Mouse (Mus musculus) heart, postnatal 0 days (tissue): Measurements from ENCODE around the gene Dbndd1. TPM values are rescaled to one million over a fixed set of nuclear protein-coding genes. Genes with fewer than 3 reads are reported as not detected.
A peak's percentile ranks its signal among the peaks of the same experiment; 100 is the strongest.
"Not testable (repeated sequence)": the region's sequence is repeated elsewhere in the genome, so short reads cannot be mapped to it uniquely, and the experiment has no call there.

Source experiments
- ATAC-seq: fragments of 200-750 bp; cut with Nextera tagmentation; 2 replicates; pipeline ENCODE4 v1.8.0; 2017; ENCODE audit warnings: low read depth, moderate number of reproducible peaks, moderate library complexity; ENCODE audit not compliant: insufficient read depth
- DNase-seq: peaks from one replicate; pipeline ENCODE4 v3.0.0-alpha.2; 2016; ENCODE audit warnings: low spot score
- H3K27ac ChIP-seq: fragments of 300-500 bp; sonication (generic); 2 replicates; pipeline ENCODE4 v1.5.1; 2014; ENCODE audit warnings: low read depth, mild to moderate bottlenecking
- H3K27me3 ChIP-seq: fragments of 300-500 bp; sonication (generic); 2 replicates; pipeline ENCODE4 v1.6.1; 2014; ENCODE audit warnings: low read length, mixed read lengths; ENCODE audit not compliant: control insufficient read depth, insufficient read depth
- H3K36me3 ChIP-seq: fragments of 300-500 bp; sonication (generic); replicated peaks from 2 replicates; pipeline ENCODE4 v1.6.1; 2014; ENCODE audit warnings: low read length, mixed read lengths; ENCODE audit not compliant: control insufficient read depth, insufficient read depth
- H3K4me1 ChIP-seq: fragments of 300-500 bp; sonication (generic); 2 replicates; pipeline ENCODE4 v1.6.1; 2014; ENCODE audit warnings: antibody characterized with exemption; ENCODE audit not compliant: control insufficient read depth, insufficient read depth
- H3K4me2 ChIP-seq: fragments of 300-500 bp; sonication (generic); 2 replicates; pipeline ENCODE4 v1.6.1; 2014; ENCODE audit warnings: low read depth, mild to moderate bottlenecking, low read length, moderate library complexity
- H3K4me3 ChIP-seq: fragments of 300-500 bp; sonication (generic); 2 replicates; pipeline ENCODE4 v1.5.1; 2014; ENCODE audit warnings: low read depth, low read length
- H3K9ac ChIP-seq: fragments of 300-500 bp; sonication (generic); replicated peaks from 2 replicates; pipeline ENCODE4 v1.6.1; 2014; ENCODE audit warnings: low read depth, low read length, mixed read lengths
- H3K9me3 ChIP-seq: fragments of 300-500 bp; sonication (generic); replicated peaks from 2 replicates; pipeline ENCODE4 v1.6.1; 2016; ENCODE audit warnings: low read length; ENCODE audit not compliant: control insufficient read depth
- CTCF ChIP-seq: IDR thresholded peaks from 2 replicates; pipeline ENCODE4 v1.5.1; 2016; ENCODE audit warnings: antibody characterized with exemption, control low read depth, low read depth
- EP300 ChIP-seq: IDR thresholded peaks from 2 replicates; pipeline ENCODE4 v1.6.1; 2016; ENCODE audit warnings: antibody characterized with exemption, low read depth
- WGBS: fragments of 180-500 bp; shearing (Covaris S2); extraction: QIAGEN DNeasy Blood & Tissue Kit; methylation state at CpG from one replicate; pipeline ENCODE4 v1.1.7; 2014; 5-methylcytosine and 5-hydroxymethylcytosine counted together
- polyA plus RNA-seq: library from polyadenylated mRNA; unstranded; fragments of >200 nt; fragmentation: Nextera tagmentation; extraction: Ambion mirVana; gene quantifications from 2 replicates; pipeline ENCODE4 v1.2.1, GENCODE M21; 2015
- total RNA-seq: library from RNA; depleted of rRNA; stranded (reverse); fragments of >200 nt; gene quantifications from 2 replicates; pipeline ENCODE4 v1.2.3, GENCODE M21; 2014; ENCODE audit warnings: low replicate concordance

Gene Dbndd1
- total and polyA plus RNA-seq, 2 experiments from 2014 or later: 0.18 TPM; not detected in 1

DNA sequence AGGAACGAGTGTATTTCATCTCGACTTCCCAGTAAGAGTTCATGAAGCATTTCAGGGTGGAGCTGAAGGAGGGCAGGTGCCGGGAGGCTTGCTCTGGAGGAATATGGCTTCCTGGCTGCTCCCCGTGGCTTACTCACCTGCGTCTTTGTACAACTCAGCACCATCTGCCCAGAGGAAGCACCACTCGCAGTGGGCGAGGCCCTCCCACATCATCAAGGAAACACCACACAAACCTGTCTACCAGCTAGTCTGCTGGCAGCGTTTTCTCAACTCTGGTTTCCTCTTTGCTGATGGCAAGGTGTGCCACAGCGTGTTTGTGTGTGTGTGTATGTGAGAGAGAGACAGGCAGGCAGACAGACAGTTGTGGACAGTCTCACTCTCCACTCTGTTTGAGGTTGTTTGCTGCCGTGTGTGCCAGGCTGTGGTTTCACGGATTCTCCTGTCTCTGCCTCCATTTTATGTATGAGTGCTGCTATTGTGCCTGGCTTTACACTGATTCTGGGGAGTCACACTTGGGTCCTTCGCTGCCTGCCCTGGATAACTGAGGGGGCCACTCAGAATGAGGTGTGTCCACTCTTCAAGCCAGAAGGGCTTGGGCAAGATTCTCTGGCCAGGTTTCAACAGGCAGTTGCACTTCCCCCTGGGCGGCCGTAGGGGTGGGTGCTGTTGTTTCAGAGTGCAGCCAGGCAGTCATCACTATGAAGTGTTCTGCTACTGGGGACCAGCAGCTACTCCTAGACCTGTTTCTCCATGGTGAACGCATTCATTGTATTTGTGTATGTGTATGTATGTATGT is 23.8 kb downstream of the Dbndd1 start:
- Histone ChIP-seq H3K9me3 (no peaks in the 10 kb centered on the region), H3K4me3 (no peak overlapping the region), H3K36me3 (peaks cover 96% of the 10 kb centered on the region), H3K4me1 (no peaks in the 10 kb centered on the region), H3K4me2 (no peak overlapping the region), H3K27ac (no peak overlapping the region), H3K9ac (no peak overlapping the region), H3K27me3 (no peaks in the 10 kb centered on the region)
- no peak for ATAC-seq
- DNase-seq: no peak
- TF ChIP-seq CTCF (no peak), EP300 (no peak)
- WGBS: 87% methylated on average over 15 of the region's 15 CpGs

DNA sequence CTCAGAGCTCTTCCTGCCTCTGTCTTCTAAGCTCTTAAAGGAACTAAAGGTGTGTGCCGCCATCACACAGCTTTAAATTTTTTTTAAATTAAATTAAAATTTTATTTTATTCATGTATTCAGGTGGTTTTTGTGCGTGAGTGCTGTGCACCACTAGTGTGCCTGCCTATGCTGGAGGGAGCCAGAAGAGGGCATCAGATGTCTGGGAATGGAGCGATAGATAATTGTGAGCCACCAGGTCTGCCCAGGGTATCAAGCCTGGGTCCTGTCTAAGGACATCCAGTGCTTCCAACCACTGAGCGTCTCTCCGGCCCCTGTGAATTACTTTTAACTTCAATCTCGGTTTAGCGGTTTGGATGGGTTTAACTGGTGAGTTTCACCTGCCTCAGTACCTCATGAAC is 32.6 kb downstream of the Dbndd1 start:
- no peaks in the 10 kb centered on the region for H3K9me3 ChIP-seq
- DNase-seq (no peak), ATAC-seq (no peak)
- H3K4me3 ChIP-seq: no peak overlapping the region
- 91% methylated on average over 7 of the region's 7 CpGs for WGBS
- H3K36me3 ChIP-seq: peaks cover 61% of the 10 kb centered on the region
- H3K4me2 ChIP-seq: no peak overlapping the region
- TF ChIP-seq EP300: no peak
- TF ChIP-seq CTCF: no peak
- no peaks in the 10 kb centered on the region for H3K27me3 ChIP-seq
- H3K9ac ChIP-seq: no peak overlapping the region
- no peak overlapping the region for H3K27ac ChIP-seq
- H3K4me1 ChIP-seq: peaks cover 8% of the 10 kb centered on the region; the same call in 1 of the 2 replicates

DNA sequence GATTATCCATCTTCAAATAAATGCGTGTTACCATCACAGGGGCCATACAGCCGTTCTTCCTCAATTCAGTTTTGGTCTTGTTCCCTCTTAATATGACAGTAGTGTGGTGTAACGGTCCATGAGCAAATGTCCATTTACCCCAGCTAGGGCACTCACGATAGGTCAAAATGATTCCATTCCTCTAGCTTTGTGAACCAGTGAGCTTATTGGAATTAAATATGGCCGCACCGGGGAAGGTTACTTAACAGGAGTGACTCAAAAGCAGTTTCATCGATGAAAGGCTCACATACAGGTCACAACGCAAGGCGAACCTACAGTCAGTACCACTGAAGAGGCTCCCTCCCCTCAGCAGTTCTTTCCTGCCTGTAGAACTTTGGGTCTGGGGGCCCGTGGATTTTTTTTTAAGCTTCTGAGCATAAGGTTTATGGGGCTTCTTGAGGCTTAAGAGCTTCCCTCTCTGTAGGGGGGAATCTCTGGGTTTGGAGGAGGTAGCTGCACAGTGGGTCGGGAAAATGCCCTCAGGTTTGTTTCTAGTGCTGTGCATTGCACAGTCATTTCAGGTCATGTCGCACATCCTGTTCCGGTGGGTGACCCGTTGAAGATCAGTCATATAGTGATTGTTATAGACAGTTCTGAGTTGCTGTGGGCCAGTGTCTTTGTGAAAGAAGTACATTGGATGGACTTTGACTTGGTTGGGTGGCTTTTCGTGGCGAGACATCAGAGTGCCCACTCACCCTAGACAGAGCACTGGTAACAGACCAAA is 36.6 kb downstream of the Dbndd1 start:
- no peaks in the 10 kb centered on the region for H3K9me3 ChIP-seq
- TF ChIP-seq EP300 (no peak), CTCF (no peak)
- peak overlapping the region; percentile 79 for H3K27ac ChIP-seq
- H3K36me3 ChIP-seq: peaks cover 24% of the 10 kb centered on the region
- ATAC-seq (no peak), DNase-seq (no peak)
- H3K4me3 ChIP-seq: peak overlapping the region; percentile 81
- H3K4me2 ChIP-seq: peak overlapping the region; percentile 77
- H3K27me3 ChIP-seq: no peaks in the 10 kb centered on the region
- H3K4me1 ChIP-seq: peaks cover 12% of the 10 kb centered on the region
- peak overlapping the region; percentile 63 for H3K9ac ChIP-seq
- WGBS: 36% methylated on average over 16 of the region's 16 CpGs

DNA sequence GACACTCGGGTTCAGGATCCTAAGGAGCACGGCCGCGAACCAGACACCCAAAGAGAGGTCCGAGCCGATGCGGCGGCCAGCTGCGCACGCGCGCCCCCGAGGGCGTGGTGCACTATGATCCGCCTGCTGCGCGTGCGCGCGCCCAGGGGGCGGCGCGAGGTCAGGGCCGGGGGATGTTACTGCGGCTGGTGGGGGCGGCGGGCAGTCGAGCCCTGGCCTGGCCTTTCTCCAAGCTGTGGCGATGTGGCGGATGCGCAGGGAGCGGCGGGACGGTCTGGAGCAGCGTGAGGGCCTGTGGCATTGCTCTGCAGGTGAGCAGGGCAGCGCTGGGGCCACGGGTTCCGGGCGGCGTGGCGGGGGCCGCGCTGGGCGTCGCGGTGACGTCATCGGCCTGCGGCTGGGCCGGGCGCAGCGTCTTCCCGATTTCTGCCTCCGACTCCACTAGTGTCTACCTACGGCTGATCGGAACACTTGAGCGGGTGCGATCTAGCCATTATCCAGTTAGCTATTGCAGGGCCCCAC is 37.5 kb downstream of the Dbndd1 start, which contains the start of gene Afg3l1:
Gene Afg3l1, plus strand, starts transcription at position 167 of the 522 bp plus-strand sequence.
- H3K4me1 ChIP-seq: peaks cover 12% of the 10 kb centered on the region
- under 1% methylated on average over 56 of the region's 58 CpGs for WGBS
- peak within 1 kb of the TSS; percentile 81 for H3K4me3 ChIP-seq
- H3K9me3 ChIP-seq: no peaks in the 10 kb centered on the region
- DNase-seq (peak; percentile 85), ATAC-seq (peak; percentile 94)
- H3K27me3 ChIP-seq: no peaks in the 10 kb centered on the region
- peaks cover 22% of the 10 kb centered on the region for H3K36me3 ChIP-seq
- H3K27ac ChIP-seq: peak within 1 kb of the TSS; percentile 79
- H3K9ac ChIP-seq: peak within 1 kb of the TSS; percentile 63
- peak within 1 kb of the TSS; percentile 77 for H3K4me2 ChIP-seq
- TF ChIP-seq EP300 (no peak), CTCF (no peak)

DNA sequence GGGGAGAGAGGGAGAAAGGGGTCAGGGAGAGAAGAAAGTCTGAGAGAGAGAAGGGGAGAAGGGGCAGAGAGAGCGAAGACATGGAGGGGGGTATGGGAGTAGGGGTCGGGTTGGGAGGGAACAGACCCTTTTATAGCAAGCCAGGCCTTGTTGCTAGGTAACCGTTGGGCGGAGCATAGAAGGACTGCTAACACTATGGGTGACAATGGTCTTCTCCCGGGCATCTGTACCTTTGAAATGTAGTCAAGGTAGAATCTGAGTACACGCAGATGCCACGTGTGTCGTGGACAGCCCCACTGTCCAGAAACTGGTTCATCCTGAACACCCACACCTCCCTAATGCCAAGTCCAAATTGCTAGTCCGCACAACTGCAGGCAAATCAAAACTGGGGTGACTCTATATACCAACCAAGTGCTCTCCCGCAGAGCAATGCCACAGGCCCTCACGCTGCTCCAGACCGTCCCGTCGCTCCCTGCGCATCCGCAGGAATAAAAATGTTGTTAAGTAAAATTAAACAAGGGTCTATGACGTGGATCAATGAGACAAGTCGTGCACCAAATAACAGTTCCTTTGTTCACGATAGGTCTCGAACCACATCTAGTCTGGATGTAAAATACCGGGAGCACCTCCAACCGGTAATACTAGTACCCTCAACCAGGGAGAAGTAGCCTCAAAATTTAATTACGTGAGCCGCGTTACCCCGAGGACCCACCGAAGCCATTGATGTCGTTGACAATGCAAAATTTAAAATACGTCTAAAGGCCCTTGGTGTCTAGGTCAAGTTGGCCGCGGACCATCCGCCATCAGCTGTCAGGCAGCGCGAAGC is 38.1 kb downstream of the Dbndd1 start:
- peak overlapping the region; percentile 79; the same call in 1 of the 2 replicates for H3K27ac ChIP-seq
- H3K4me1 ChIP-seq: peaks cover 12% of the 10 kb centered on the region
- H3K27me3 ChIP-seq: no peaks in the 10 kb centered on the region
- DNase-seq: no peak
- peak overlapping the region; percentile 81 for H3K4me3 ChIP-seq
- H3K9me3 ChIP-seq: no peaks in the 10 kb centered on the region
- peaks cover 18% of the 10 kb centered on the region for H3K36me3 ChIP-seq
- H3K9ac ChIP-seq: peak overlapping the region; percentile 63
- 10% methylated on average over 34 of the region's 34 CpGs for WGBS
- TF ChIP-seq CTCF (no peak), EP300 (no peak)
- H3K4me2 ChIP-seq: peak overlapping the region; percentile 77
- ATAC-seq: peak; percentile 21

DNA sequence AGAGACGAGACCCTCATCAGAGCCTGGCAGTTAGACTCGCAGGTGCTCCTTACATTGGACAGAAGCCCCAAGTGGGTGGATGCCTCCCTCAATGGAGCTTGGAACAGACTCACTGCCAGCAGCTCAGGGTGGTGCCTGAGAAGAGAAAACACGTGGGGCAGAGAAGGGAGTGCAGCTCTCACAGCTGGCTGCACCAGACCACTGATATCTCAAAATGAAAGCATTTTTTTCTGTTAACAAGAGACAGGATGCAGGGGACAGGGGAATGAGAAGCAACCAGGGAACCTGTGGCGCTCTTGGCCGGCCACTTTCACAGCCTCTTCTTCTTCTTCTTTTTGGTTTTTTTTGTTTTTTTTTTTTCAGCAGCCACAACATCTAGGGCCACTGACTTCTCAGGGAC is 40.7 kb downstream of the Dbndd1 start:
- H3K27ac ChIP-seq, DNase-seq, H3K9ac ChIP-seq, ATAC-seq, H3K36me3 ChIP-seq, H3K27me3 ChIP-seq, H3K4me2 ChIP-seq, H3K4me3 ChIP-seq, H3K9me3 ChIP-seq: not testable (repeated sequence)
- H3K4me1 ChIP-seq: peaks cover 12% of the 10 kb centered on the region
- 43% methylated on average over 5 of the region's 5 CpGs for WGBS

DNA sequence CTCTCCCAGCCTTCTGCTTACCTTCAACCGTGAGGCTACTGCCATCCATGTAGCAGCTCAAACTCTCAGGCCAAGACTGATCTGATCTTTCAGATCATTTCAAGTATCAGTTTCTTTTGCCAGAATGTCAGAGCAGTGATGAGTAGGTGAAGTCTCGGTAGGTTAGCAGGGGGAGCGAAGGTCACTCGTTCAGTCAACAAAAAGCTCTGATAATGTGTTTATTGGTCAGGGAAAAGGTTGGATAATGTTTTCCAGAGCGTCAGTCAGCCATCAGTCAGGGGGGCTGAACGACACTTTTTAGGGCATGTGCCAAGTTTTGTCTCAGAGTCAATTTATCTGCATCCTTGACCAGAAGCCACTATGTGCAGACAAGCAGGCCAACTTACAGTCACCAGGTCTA is 42.3 kb downstream of the Dbndd1 start:
- not testable (repeated sequence) for DNase-seq, H3K36me3 ChIP-seq, ATAC-seq, H3K4me2 ChIP-seq, H3K9ac ChIP-seq, H3K9me3 ChIP-seq, H3K4me1 ChIP-seq, H3K27me3 ChIP-seq, H3K27ac ChIP-seq, H3K4me3 ChIP-seq
- 57% methylated on average over 6 of the region's 6 CpGs for WGBS
